Mouse (Mus musculus) embryonic facial prominence, embryonic 11.5 days (tissue): ENCODE measurements around the gene Hes7. TPM values are rescaled to one million over a fixed set of nuclear protein-coding genes. Genes with fewer than 3 reads are reported as not detected.

Source experiments
- ATAC-seq: fragments of 200-750 bp; cut with Nextera tagmentation; replicated peaks from 2 replicates; pipeline ENCODE4 v1.8.0; 2017; ENCODE audit warnings: low read depth; ENCODE audit not compliant: insufficient number of reproducible peaks, low FRiP score, low TSS enrichment
- DNase-seq: peaks from one replicate; pipeline ENCODE4 v3.0.0-alpha.2; 2015; ENCODE audit warnings: low spot score
- H3K27ac ChIP-seq: fragments of 300-500 bp; sonication (generic); replicated peaks from 2 replicates; pipeline ENCODE4 v1.5.1; 2014; ENCODE audit warnings: mild to moderate bottlenecking, low read depth, low read length, control low read depth
- H3K27me3 ChIP-seq: fragments of 300-500 bp; sonication (generic); 2 replicates; pipeline ENCODE4 v1.6.1; 2014; ENCODE audit warnings: mild to moderate bottlenecking, low read length, moderate library complexity, mixed read lengths; ENCODE audit not compliant: control insufficient read depth, insufficient read depth
- H3K36me3 ChIP-seq: fragments of 300-500 bp; sonication (generic); replicated peaks from 2 replicates; pipeline ENCODE4 v1.6.1; 2014; ENCODE audit warnings: low read depth, mild to moderate bottlenecking, low read length, moderate library complexity, mixed read lengths; ENCODE audit not compliant: control insufficient read depth, insufficient read depth
- H3K4me1 ChIP-seq: fragments of 300-500 bp; sonication (generic); 2 replicates; pipeline ENCODE4 v1.6.1; 2014; ENCODE audit warnings: low read length, mixed read lengths; ENCODE audit not compliant: control insufficient read depth, insufficient read depth
- H3K4me2 ChIP-seq: fragments of 300-500 bp; sonication (generic); 2 replicates; pipeline ENCODE4 v1.6.1; 2014; ENCODE audit warnings: low read depth, mild to moderate bottlenecking, control low read depth, low read length, moderate library complexity
- H3K4me3 ChIP-seq: fragments of 300-500 bp; sonication (generic); 2 replicates; pipeline ENCODE4 v1.5.1; 2014; ENCODE audit warnings: low read depth, low read length, control low read depth
- H3K9ac ChIP-seq: fragments of 300-500 bp; sonication (generic); replicated peaks from 2 replicates; pipeline ENCODE4 v1.6.1; 2014; ENCODE audit warnings: mild to moderate bottlenecking, control low read depth, low read length
- H3K9me3 ChIP-seq: fragments of 300-500 bp; sonication (generic); replicated peaks from 2 replicates; pipeline ENCODE4 v1.6.1; 2016; ENCODE audit warnings: mild to moderate bottlenecking, low read length, inconsistent platforms, mixed read lengths; ENCODE audit not compliant: control insufficient read depth
- WGBS: fragments of 180-500 bp; shearing (Covaris S2); extraction: QIAGEN DNeasy Blood & Tissue Kit; methylation state at CpG from one replicate; pipeline ENCODE4 v1.1.7; 2014; 5-methylcytosine and 5-hydroxymethylcytosine counted together
- polyA plus RNA-seq: library from polyadenylated mRNA; unstranded; fragments of >200 nt; fragmentation: Nextera tagmentation; extraction: Ambion mirVana; gene quantifications from 2 replicates; pipeline ENCODE4 v1.2.1, GENCODE M21; 2014

The Hes7 gene
- polyA plus RNA-seq, 1 experiment from 2014 or later = 0.11 TPM

DNA sequence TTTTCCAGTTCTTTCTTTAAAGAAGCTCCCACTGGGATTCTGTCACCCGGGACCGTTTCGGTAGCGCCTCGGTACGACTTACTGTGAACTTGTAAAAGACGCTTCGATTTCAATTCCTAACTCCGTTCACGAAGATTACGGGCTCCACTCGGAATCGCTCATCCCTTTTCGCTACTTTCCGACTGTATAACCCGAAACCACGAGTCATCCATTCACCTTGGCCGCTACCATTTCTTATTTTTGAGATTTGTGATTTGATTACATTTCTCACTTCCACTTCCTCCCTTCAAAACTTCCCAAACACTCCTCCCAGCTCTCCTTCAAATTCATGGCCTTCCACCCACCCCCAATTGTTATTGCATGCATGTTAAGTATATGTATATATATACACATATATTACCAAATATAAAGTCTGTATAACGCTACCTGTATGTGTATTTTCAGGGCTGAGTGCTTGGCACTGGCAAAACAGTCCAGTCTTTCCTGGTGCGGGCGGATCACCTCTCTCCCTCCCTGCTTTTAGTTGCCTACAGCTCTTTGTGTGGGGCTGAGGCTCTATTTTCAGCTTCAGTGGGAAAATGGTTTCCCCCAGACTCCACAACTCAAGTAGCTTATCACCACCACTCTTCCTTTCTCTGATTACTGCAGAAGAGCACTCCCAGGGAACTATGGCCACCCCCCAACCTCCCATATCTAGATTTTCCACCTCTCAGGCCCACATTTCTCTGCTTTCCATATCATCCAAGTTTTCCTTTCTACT lies 9.0 kb upstream of the Hes7 start:
- H3K27me3 ChIP-seq = no peaks in the 10 kb centered on the region
- peak overlapping the region; percentile 49 for H3K4me2 ChIP-seq
- H3K9me3 ChIP-seq = no peaks in the 10 kb centered on the region
- WGBS = 6% methylated on average over 21 of the region's 21 CpGs
- H3K4me1 ChIP-seq = no peaks in the 10 kb centered on the region
- no peak for DNase-seq
- no peak for ATAC-seq
- H3K36me3 ChIP-seq = peaks cover 10% of the 10 kb centered on the region
- H3K4me3 ChIP-seq = peak overlapping the region; percentile 43
- peak overlapping the region; percentile 51 for H3K9ac ChIP-seq
- no peak overlapping the region for H3K27ac ChIP-seq

DNA sequence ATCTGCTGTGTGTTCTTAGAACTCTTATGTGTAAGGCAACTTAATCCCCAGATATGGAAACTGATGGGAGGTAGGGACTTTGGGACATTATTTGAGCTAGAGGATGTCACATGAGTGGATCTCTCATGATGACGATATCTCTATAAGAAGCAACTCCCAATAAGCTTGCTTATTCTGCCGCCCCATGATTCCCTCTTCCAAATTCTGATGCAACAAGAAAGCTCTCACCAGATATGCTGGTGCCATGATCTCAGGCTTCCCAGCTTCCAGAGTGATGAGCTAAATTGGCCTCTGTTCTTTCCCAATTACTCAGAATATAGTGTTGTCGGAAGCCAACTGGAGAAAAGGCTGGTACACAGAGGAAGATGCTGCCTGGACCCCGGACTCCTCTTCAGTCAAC lies 8.3 kb upstream of the Hes7 start:
- ATAC-seq (no peak), DNase-seq (no peak)
- Histone ChIP-seq H3K27me3 (no peaks in the 10 kb centered on the region; the same call in 1 of the 2 replicates), H3K9me3 (no peaks in the 10 kb centered on the region), H3K9ac (peak overlapping the region; percentile 1; the same call in 1 of the 2 replicates), H3K4me3 (no peak overlapping the region; the same call in 1 of the 2 replicates), H3K4me2 (no peak overlapping the region), H3K27ac (no peak overlapping the region), H3K4me1 (no peaks in the 10 kb centered on the region), H3K36me3 (peaks cover 10% of the 10 kb centered on the region)
- 70% methylated on average over 4 of the region's 4 CpGs for WGBS

DNA sequence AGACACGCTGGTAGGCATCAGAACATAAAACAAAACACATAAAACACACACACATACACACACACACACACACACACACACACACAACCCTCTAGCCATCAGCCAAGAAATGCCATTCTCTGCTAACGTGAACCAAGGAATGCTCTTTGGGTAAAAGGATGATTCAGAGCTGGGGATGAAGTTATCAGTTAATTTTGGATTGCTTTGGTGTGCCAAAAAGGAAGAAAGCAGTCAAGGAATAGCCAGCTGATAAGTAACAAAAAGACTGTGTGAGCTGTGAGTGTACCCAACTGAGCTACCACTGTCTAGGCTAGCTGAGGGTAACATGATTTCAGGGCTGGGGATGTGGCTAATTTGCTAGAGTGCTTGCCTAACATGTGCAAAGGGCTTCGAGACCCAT lies 6.2 kb upstream of the Hes7 start:
- Histone ChIP-seq H3K9me3 (no peaks in the 10 kb centered on the region), H3K4me3 (no peak overlapping the region), H3K36me3 (peaks cover 2% of the 10 kb centered on the region; the same call in 1 of the 2 replicates), H3K9ac (no peak overlapping the region), H3K27me3 (no peaks in the 10 kb centered on the region; the same call in none of the 2 replicates), H3K27ac (no peak overlapping the region), H3K4me1 (no peaks in the 10 kb centered on the region), H3K4me2 (no peak overlapping the region)
- ATAC-seq (no peak), DNase-seq (no peak)
- WGBS = 75% methylated on average over 3 of the region's 3 CpGs

DNA sequence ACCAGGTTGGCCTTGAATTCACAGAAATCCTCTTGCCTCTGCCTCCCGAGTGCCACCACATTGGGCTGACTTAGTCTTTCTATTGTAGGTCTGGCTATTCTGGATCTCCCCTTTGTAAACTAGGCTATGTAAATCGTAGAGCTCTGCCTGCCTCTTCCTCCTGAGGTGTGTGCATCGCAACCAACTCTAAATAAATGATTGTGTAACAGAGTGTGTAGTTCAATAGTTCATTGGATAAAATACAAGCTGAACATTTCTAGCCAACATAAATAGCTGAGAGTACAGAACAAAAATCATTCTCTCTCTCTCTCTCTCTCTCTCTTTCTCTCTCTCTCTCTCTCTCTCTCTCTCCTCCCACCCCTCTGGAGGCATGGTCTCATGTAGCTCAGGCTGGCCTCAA lies 5.6 kb upstream of the Hes7 start:
- Histone ChIP-seq H3K4me1 (no peaks in the 10 kb centered on the region), H3K36me3 (no peaks in the 10 kb centered on the region), H3K9me3 (no peaks in the 10 kb centered on the region), H3K4me2 (no peak overlapping the region), H3K4me3 (no peak overlapping the region), H3K9ac (no peak overlapping the region), H3K27ac (no peak overlapping the region), H3K27me3 (no peaks in the 10 kb centered on the region; the same call in none of the 2 replicates)
- DNase-seq (no peak), ATAC-seq (no peak)
- 84% methylated on average over 3 of the region's 3 CpGs for WGBS

DNA sequence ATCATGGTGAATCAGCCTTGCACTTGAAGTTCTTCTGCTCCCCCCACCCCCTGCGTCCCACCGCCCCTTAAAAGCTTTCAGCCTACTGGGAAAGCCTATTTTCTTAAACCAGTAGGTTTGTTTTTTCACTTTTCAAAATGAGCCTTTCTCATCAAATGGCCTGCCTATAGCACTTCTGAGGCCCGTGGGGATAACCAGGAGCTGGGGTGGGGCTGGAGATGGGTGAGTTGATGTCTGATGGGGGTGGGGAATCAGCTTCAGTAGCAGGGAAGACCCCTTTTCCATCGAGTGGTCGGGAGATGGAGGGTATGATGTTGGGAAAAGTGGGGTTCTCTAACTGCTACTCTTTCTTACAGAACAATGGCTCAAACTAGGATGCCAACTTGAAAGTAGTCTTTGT lies 3.4 kb upstream of the Hes7 start:
- Histone ChIP-seq H3K9me3 (no peaks in the 10 kb centered on the region), H3K9ac (no peak overlapping the region), H3K4me3 (no peak overlapping the region; the same call in 1 of the 2 replicates), H3K27me3 (peaks cover 8% of the 10 kb centered on the region), H3K4me1 (peaks cover 3% of the 10 kb centered on the region), H3K36me3 (no peaks in the 10 kb centered on the region), H3K27ac (no peak overlapping the region), H3K4me2 (no peak overlapping the region)
- 53% methylated on average over 5 of the region's 5 CpGs for WGBS
- no peak for DNase-seq
- ATAC-seq = no peak

DNA sequence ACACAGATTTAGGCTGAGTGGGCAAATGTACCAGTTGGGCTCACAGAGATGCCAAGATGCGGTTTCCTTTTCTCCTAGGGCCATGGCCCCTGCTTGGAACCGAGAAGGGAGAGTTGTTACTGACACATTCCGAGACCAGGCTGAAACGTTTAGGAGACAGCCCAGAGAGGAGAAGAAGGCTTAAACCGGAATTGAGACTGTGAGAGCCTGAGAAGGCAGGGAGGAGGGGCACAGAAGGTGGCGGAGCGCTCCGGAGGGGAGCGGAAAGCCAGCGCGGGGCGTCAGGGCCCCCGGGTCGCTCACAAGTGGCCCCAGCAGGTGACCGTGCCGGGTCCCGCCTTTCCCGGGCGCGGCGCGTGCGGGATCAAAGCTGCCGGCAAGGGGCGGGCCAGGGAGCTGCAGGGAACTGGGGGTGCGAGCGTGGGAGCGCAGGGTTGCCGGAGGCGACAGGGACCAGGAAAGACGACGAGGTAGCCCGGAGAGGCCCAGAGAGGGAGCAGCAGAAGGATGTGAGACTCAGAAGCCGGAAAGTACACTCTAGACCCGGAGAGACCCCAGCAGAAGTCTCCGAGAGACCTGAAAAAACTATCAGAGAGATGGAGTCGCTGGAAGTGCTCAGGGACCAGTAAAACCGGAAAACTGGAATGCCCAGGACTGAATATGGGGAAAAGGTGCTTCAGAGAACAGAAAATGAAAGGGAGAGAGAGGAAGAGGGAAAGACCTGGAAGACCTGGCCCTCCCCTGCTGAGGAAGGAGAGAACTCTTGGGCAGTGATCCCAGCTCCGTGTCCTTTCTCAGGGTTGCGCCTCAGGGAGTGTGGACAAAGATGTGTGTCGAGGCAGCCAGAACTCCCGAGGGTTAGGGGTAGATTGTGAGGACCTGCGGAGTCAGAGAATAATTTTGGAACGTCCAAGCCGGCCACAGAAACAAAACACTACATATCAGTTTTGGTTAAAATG lies 2.2 kb upstream of the Hes7 start:
- peak; percentile 73 for DNase-seq
- H3K27me3 ChIP-seq = peaks cover 8% of the 10 kb centered on the region
- H3K9ac ChIP-seq = peak overlapping the region; percentile 70
- H3K4me2 ChIP-seq = peak overlapping the region; percentile 97
- peaks cover 3% of the 10 kb centered on the region for H3K4me1 ChIP-seq
- no peaks in the 10 kb centered on the region for H3K36me3 ChIP-seq
- no peak for ATAC-seq
- WGBS = under 1% methylated on average over 45 of the region's 45 CpGs
- H3K9me3 ChIP-seq = no peaks in the 10 kb centered on the region
- H3K4me3 ChIP-seq = peak overlapping the region; percentile 82
- H3K27ac ChIP-seq = 0 out of 2 replicates have a peak overlapping the region, but pooled peaks have one; percentile 3

DNA sequence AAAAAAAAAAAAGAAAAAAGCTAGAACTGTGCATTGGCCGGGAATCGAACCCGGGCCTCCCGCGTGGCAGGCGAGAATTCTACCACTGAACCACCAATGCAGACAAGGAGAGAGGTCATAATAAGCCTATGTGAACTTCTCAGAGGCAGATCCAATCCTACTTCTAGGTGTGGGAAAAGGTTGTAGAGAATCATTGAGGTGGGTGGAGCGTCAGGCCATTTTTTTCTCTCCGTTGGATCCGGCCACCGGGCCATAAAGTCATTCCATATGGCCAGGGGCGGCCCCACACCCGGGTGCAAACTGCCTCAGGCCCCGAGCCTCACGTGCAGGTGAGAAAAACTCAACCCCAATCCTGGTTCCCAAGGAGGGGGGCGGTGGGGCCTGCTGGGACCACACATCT lies 1.4 kb upstream of the Hes7 start:
- Histone ChIP-seq H3K36me3 (no peaks in the 10 kb centered on the region), H3K4me1 (peaks cover 3% of the 10 kb centered on the region), H3K9me3 (no peaks in the 10 kb centered on the region), H3K9ac (no peak overlapping the region), H3K4me3 (peak overlapping the region; percentile 82), H3K4me2 (peak overlapping the region; percentile 54), H3K27ac (no peak overlapping the region), H3K27me3 (peaks cover 8% of the 10 kb centered on the region)
- WGBS = 0% methylated on average over 15 of the region's 15 CpGs
- no peak for ATAC-seq
- peak; percentile 94 for DNase-seq
